Mouse (Mus musculus) liver, embryonic 15.5 days (tissue): ENCODE data around the gene Tmed9. TPM values are rescaled to one million over a fixed set of nuclear protein-coding genes. Genes with fewer than 3 reads are reported as not detected.

Experiments
- ATAC-seq: fragments of 200-750 bp; cut with Nextera tagmentation; 2 replicates; pipeline ENCODE4 v1.8.0; 2017; ENCODE audit warnings: moderate number of reproducible peaks, mild to moderate bottlenecking, moderate library complexity; ENCODE audit not compliant: insufficient read depth
- H3K27ac ChIP-seq: fragments of 300-500 bp; sonication (generic); replicated peaks from 2 replicates; pipeline ENCODE4 v1.5.1; 2015; ENCODE audit warnings: mild to moderate bottlenecking, inconsistent platforms
- H3K27me3 ChIP-seq: fragments of 300-500 bp; sonication (generic); 2 replicates; pipeline ENCODE4 v1.6.1; 2015; ENCODE audit warnings: mild to moderate bottlenecking, inconsistent platforms
- H3K36me3 ChIP-seq: fragments of 300-500 bp; sonication (generic); replicated peaks from 2 replicates; pipeline ENCODE4 v1.6.1; 2015; ENCODE audit warnings: moderate library complexity, mild to moderate bottlenecking, inconsistent platforms
- H3K4me1 ChIP-seq: fragments of 300-500 bp; sonication (generic); replicated peaks from 2 replicates; pipeline ENCODE4 v1.6.1; 2015; ENCODE audit warnings: inconsistent platforms
- H3K4me2 ChIP-seq: fragments of 300-500 bp; sonication (generic); 2 replicates; pipeline ENCODE4 v1.6.1; 2015; ENCODE audit warnings: moderate library complexity, mild to moderate bottlenecking, inconsistent platforms
- H3K4me3 ChIP-seq: fragments of 300-500 bp; sonication (generic); replicated peaks from 2 replicates; pipeline ENCODE4 v1.5.1; 2015; ENCODE audit warnings: mild to moderate bottlenecking, inconsistent platforms
- H3K9ac ChIP-seq: fragments of 300-500 bp; sonication (generic); 2 replicates; pipeline ENCODE4 v1.6.1; 2015; ENCODE audit warnings: moderate library complexity, mild to moderate bottlenecking, inconsistent platforms
- H3K9me3 ChIP-seq: fragments of 300-500 bp; sonication (generic); replicated peaks from 2 replicates; pipeline ENCODE4 v1.6.1; 2016; ENCODE audit warnings: inconsistent platforms
- WGBS: fragments of 180-500 bp; shearing (Covaris S2); methylation state at CpG from one replicate; pipeline ENCODE4 v1.1.7; 2015; ENCODE audit warnings: mixed read lengths; ENCODE audit not compliant: insufficient replicate concordance; 5-methylcytosine and 5-hydroxymethylcytosine counted together
- polyA plus RNA-seq: library from polyadenylated mRNA; unstranded; fragments of >200 nt; fragmentation: Nextera tagmentation; extraction: Ambion mirVana; gene quantifications from 2 replicates; pipeline ENCODE4 v1.2.1, GENCODE M21; 2015

Gene Tmed9
- polyA plus RNA-seq, 1 experiment from 2014 or later, result 63.2 TPM

DNA sequence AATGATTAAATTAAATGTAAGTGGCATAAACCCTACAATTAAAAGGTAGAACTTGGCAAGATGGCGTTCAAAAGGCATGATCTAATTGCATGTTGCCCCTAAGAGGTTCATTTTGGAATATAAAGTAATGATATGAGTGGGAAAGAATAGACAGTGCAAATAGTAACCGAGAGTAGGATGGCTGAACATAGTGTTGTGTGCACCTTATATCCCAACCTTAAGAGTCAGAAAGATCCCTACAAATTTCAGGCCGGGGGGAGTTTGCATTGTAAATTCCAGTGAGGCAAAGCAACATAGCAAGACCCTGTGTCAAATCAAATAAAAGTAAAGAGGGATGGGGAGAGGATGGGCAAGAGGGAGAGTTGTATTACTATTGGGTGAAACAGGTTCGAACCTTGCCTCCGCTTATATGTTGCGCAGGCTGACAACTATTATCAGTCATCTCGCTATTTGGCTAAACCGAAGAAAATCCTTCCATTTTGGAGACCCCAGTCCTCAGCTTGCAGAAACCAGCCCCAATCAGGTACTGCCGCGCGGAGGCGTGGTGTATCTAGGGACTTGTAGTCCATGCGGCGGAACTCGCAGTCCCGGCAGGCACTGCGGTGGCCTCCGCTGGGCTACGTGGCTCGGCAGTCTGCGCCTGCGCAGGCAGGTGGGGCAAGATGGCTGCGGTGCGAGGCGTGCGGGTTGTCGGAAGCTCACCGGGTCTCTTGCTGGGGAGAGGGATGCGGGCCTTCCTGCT, 19.2 kb downstream of the Tmed9 start:
- Histone ChIP-seq H3K27ac (peak overlapping the region; percentile 58; the same call in 1 of the 2 replicates), H3K9ac (peak overlapping the region; percentile 77), H3K9me3 (no peaks in the 10 kb centered on the region), H3K27me3 (peaks cover 15% of the 10 kb centered on the region), H3K36me3 (peaks cover 33% of the 10 kb centered on the region), H3K4me2 (peak overlapping the region; percentile 81), H3K4me3 (peak overlapping the region; percentile 78), H3K4me1 (peaks cover 17% of the 10 kb centered on the region)
- 3% methylated on average over 29 of the region's 29 CpGs for WGBS
- peak; percentile 94 for ATAC-seq

DNA sequence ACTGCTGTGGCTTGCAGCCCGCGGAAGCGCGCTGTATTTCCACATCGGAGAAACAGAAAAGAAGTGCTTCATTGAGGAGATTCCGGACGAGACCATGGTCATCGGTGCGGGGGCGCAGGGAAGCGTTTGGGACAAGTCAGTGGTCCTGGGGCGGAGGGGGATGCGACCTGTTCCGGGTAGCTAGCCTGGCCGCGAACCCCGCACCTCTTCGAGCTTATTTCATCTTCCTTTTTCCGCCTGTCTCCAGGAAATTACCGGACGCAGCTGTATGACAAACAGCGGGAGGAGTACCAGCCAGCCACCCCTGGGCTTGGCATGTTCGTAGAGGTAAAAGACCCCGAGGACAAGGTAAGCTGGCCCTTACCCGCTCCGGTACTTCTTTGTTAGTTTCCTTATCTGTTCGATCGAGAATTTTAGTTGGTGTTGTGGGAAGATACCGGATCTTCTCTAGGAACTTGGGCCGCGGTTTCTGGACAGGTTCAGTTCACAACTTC, 19.8 kb downstream of the Tmed9 start:
- H3K9ac ChIP-seq, result peak overlapping the region; percentile 77

GRCm38 (mm10) chr13:55595375-55595774, 21.8 kb downstream of the Tmed9 start:
- peaks cover 30% of the 10 kb centered on the region for H3K4me1 ChIP-seq
- no peak overlapping the region for H3K4me2 ChIP-seq
- no peak overlapping the region for H3K9ac ChIP-seq
- H3K27me3 ChIP-seq, result peaks cover 8% of the 10 kb centered on the region; the same call in 1 of the 2 replicates
- H3K9me3 ChIP-seq, result no peaks in the 10 kb centered on the region
- no peak for ATAC-seq
- H3K4me3 ChIP-seq, result no peak overlapping the region
- H3K36me3 ChIP-seq, result peaks cover 37% of the 10 kb centered on the region
- WGBS, result 87% methylated on average over 12 of the region's 12 CpGs
- no peak overlapping the region for H3K27ac ChIP-seq

More for the DNA sequence above, 19.8 kb downstream of the Tmed9 start:
- H3K4me2 ChIP-seq, result peak overlapping the region; percentile 81
- peaks cover 15% of the 10 kb centered on the region for H3K27me3 ChIP-seq
- peak overlapping the region; percentile 78 for H3K4me3 ChIP-seq
- H3K9me3 ChIP-seq, result no peaks in the 10 kb centered on the region
- under 1% methylated on average over 31 of the region's 31 CpGs for WGBS
- peak; percentile 43 for ATAC-seq
- peaks cover 17% of the 10 kb centered on the region for H3K4me1 ChIP-seq
- H3K36me3 ChIP-seq, result peaks cover 37% of the 10 kb centered on the region
- H3K27ac ChIP-seq, result peak overlapping the region; percentile 58; the same call in 1 of the 2 replicates

DNA sequence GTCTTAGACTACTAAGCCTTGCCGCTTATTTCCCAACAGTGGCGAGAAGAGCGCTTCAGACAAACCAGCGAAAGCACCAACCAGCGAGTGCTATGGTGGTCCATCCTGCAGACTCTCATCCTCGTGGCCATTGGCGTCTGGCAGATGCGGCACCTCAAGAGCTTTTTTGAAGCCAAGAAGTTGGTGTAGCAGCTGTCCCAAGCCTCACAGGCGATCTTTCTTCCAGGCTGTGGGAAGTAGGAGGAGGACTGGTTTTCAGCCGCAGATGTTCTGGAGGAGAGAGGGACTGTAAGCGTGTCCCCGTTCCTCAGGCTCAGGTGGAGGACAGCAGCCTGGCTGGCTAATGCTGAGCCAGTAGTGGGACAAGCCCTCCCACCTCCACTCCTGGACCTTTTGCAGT, 23.3 kb downstream of the Tmed9 start:
- Histone ChIP-seq H3K9me3 (no peaks in the 10 kb centered on the region), H3K36me3 (peaks cover 37% of the 10 kb centered on the region), H3K9ac (no peak overlapping the region), H3K4me1 (peaks cover 41% of the 10 kb centered on the region), H3K4me2 (no peak overlapping the region), H3K27me3 (0 out of 2 replicates have a peak, but pooled peaks cover 2% of the 10 kb centered on the region), H3K27ac (no peak overlapping the region), H3K4me3 (no peak overlapping the region)
- no peak for ATAC-seq
- WGBS, result 89% methylated on average over 12 of the region's 12 CpGs

- 6% methylated on average over 51 of the region's 51 CpGs for WGBS
- H3K9me3 ChIP-seq, result no peaks in the 10 kb centered on the region
- H3K9ac ChIP-seq, result peak within 1 kb of the TSS; percentile 73
- H3K4me3 ChIP-seq, result peak within 1 kb of the TSS; percentile 70
- peaks cover 24% of the 10 kb centered on the region for H3K4me1 ChIP-seq
- peaks cover 36% of the 10 kb centered on the region for H3K36me3 ChIP-seq
- peak within 1 kb of the TSS; percentile 59; the same call in 1 of the 2 replicates for H3K27ac ChIP-seq
- peak; percentile 88 for ATAC-seq
- peak within 1 kb of the TSS; percentile 91 for H3K4me2 ChIP-seq
- H3K27me3 ChIP-seq, result no peaks in the 10 kb centered on the region
Observed at GRCm38 (mm10) chr13:55599566-55600540, 26.3 kb downstream of the Tmed9 start, which contains the start of gene B4galt7. Gene B4galt7 (plus strand): TSS chr13:55599896.

- no peak for ATAC-seq
- H3K27me3 ChIP-seq, result no peaks in the 10 kb centered on the region
- WGBS, result 3% methylated on average over 9 of the region's 9 CpGs
Observed at GRCm38 (mm10) chr13:55600657-55601056, 27.1 kb downstream of the Tmed9 start.

DNA sequence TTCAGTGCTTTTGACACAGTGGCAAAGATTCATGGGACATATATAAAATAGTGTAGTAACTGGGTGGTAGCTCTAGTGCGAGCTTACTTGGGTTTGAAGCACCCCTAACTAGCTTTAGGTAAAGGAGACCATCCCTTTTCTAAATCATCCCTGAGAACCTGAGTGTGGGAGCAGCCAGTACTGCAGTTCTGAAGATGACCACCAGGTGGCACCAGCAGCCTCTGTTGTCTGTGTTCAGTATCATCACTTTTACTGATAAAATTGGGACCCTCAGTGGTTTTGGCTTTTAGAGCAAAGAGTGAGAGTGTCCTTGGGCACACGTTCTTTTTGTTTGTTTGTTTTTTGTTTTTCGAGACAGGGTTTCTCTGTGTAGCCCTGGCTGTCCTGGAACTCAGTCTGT, 28.1 kb downstream of the Tmed9 start:
- WGBS, result 1% methylated on average over 3 of the region's 3 CpGs
- ATAC-seq, result no peak
- H3K4me2 ChIP-seq, result peak overlapping the region; percentile 91
- no peak overlapping the region for H3K27ac ChIP-seq
- no peaks in the 10 kb centered on the region for H3K27me3 ChIP-seq
- no peaks in the 10 kb centered on the region for H3K9me3 ChIP-seq
- no peak overlapping the region for H3K9ac ChIP-seq
- no peak overlapping the region for H3K4me3 ChIP-seq
- peaks cover 19% of the 10 kb centered on the region for H3K36me3 ChIP-seq
- peaks cover 24% of the 10 kb centered on the region for H3K4me1 ChIP-seq

More at GRCm38 (mm10) chr13:55600657-55601056, 27.1 kb downstream of the Tmed9 start:
- Histone ChIP-seq H3K4me1 (peaks cover 24% of the 10 kb centered on the region), H3K27ac (no peak overlapping the region; the same call in 1 of the 2 replicates), H3K4me3 (peak overlapping the region; percentile 70), H3K36me3 (peaks cover 29% of the 10 kb centered on the region), H3K9ac (peak overlapping the region; percentile 73), H3K9me3 (no peaks in the 10 kb centered on the region), H3K4me2 (peak overlapping the region; percentile 91)

GRCm38 (mm10) chr13:55604606-55605005, 31.1 kb downstream of the Tmed9 start:
- no peaks in the 10 kb centered on the region for H3K27me3 ChIP-seq
- no peak for ATAC-seq
- 76% methylated on average over 3 of the region's 3 CpGs for WGBS
- peaks cover 25% of the 10 kb centered on the region; the same call in 1 of the 2 replicates for H3K36me3 ChIP-seq
- H3K4me3 ChIP-seq, result no peak overlapping the region
- H3K9ac ChIP-seq, result no peak overlapping the region
- H3K27ac ChIP-seq, result no peak overlapping the region
- no peak overlapping the region for H3K4me2 ChIP-seq
- H3K4me1 ChIP-seq, result peaks cover 21% of the 10 kb centered on the region
- no peaks in the 10 kb centered on the region for H3K9me3 ChIP-seq

- ATAC-seq, result no peak
- Histone ChIP-seq H3K27me3 (no peaks in the 10 kb centered on the region), H3K36me3 (peaks cover 26% of the 10 kb centered on the region; the same call in 1 of the 2 replicates), H3K9me3 (no peaks in the 10 kb centered on the region), H3K4me1 (peaks cover 3% of the 10 kb centered on the region; the same call in 1 of the 2 replicates), H3K9ac (no peak overlapping the region), H3K4me3 (no peak overlapping the region), H3K27ac (no peak overlapping the region), H3K4me2 (no peak overlapping the region)
- 54% methylated on average over 10 of the region's 10 CpGs for WGBS
Observed at GRCm38 (mm10) chr13:55606899-55607623, 33.5 kb downstream of the Tmed9 start.

DNA sequence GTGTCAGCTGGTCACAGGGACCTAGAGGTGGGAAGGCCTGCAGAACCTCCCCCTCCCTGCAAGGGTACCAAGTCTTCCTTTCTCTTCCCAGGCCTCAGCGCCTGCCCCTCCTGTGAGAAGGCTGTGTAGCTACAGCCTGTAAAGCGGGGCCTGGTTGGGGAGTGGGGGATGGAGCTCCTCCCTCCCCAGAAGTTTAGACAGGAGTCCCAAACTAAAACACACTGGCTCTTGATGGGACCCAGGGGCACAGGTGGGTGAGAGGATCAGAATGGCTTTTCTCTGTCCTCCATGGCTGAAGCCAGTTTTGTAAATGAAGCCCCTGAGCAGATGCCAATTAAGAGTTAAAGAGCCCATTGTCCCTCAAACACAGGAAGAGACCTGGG, 34.1 kb downstream of the Tmed9 start:
- 83% methylated on average over 2 of the region's 2 CpGs for WGBS
- no peaks in the 10 kb centered on the region for H3K9me3 ChIP-seq
- H3K4me2 ChIP-seq, result no peak overlapping the region
- H3K4me1 ChIP-seq, result peaks cover 3% of the 10 kb centered on the region; the same call in 1 of the 2 replicates
- H3K27me3 ChIP-seq, result no peaks in the 10 kb centered on the region
- H3K27ac ChIP-seq, result no peak overlapping the region
- H3K4me3 ChIP-seq, result no peak overlapping the region
- H3K36me3 ChIP-seq, result peaks cover 26% of the 10 kb centered on the region; the same call in 1 of the 2 replicates
- ATAC-seq, result no peak
- no peak overlapping the region for H3K9ac ChIP-seq
